Mouse (Mus musculus) liver, adult 2 months (tissue): ENCODE data around the gene Snx17. TPM values are rescaled to one million over a fixed set of nuclear protein-coding genes. Genes with fewer than 3 reads are reported as not detected.

ENCODE experiments used
- DNase-seq: peaks from one replicate; pipeline ENCODE4 v3.0.0-alpha.2; 2011; ENCODE audit warnings: low read depth, low spot score; ENCODE audit errors: extremely low read depth
- H3K27ac ChIP-seq: fragments of 200-500 bp; replicated peaks from 2 replicates; pipeline ENCODE4 v1.5.1; 2012; ENCODE audit warnings: low read depth, mild to moderate bottlenecking, control low read depth, inconsistent platforms, low read length; ENCODE audit not compliant: insufficient read depth
- H3K27me3 ChIP-seq: fragments of 200-500 bp; 2 replicates; pipeline ENCODE4 v1.6.1; 2012; ENCODE audit warnings: mild to moderate bottlenecking, moderate library complexity, low read length, inconsistent platforms; ENCODE audit not compliant: control insufficient read depth, insufficient read depth
- H3K36me3 ChIP-seq: fragments of 200-500 bp; 2 replicates; pipeline ENCODE4 v1.6.1; 2012; ENCODE audit warnings: low read length, inconsistent platforms; ENCODE audit not compliant: control insufficient read depth, insufficient read depth
- H3K4me1 ChIP-seq: fragments of 200-500 bp; 2 replicates; pipeline ENCODE4 v1.6.1; 2011; ENCODE audit warnings: low read length; ENCODE audit not compliant: control insufficient read depth, insufficient read depth
- H3K4me3 ChIP-seq: fragments of 200-500 bp; 2 replicates; pipeline ENCODE4 v1.5.1; 2011; ENCODE audit warnings: low read depth, mild to moderate bottlenecking, control low read depth, low read length, moderate library complexity; ENCODE audit not compliant: insufficient read depth
- H3K79me2 ChIP-seq: fragments of 200-500 bp; 2 replicates; pipeline ENCODE4 v1.6.1; 2012; ENCODE audit warnings: inconsistent platforms, mild to moderate bottlenecking, low read length, moderate library complexity; ENCODE audit not compliant: control insufficient read depth, insufficient read depth
- H3K9ac ChIP-seq: fragments of 200-500 bp; 2 replicates; pipeline ENCODE4 v1.6.1; 2012; ENCODE audit warnings: low read depth, mild to moderate bottlenecking, control low read depth, inconsistent platforms, low read length
- CTCF ChIP-seq: fragments of 200-500 bp; IDR thresholded peaks from 2 replicates; pipeline ENCODE4 v1.5.1; 2011; ENCODE audit warnings: low read depth, low read length, control low read depth
- POLR2A ChIP-seq: fragments of 200-500 bp; IDR thresholded peaks from 2 replicates; pipeline ENCODE4 v1.6.1; 2011; ENCODE audit warnings: low read length, control low read depth; ENCODE audit not compliant: insufficient read depth; ENCODE audit errors: extremely low read depth
- WGBS: fragments of 180-500 bp; shearing (Covaris S2); methylation state at CpG from one replicate; pipeline ENCODE4 v1.1.7; 2018; 5-methylcytosine and 5-hydroxymethylcytosine counted together
- polyA plus RNA-seq: library from polyadenylated mRNA; depleted of rRNA; stranded (reverse); fragments of >200 nt; gene quantifications from 2 replicates; pipeline ENCODE4 v1.2.3, GENCODE M21; 2012; rRNA removed
- total RNA-seq: library from RNA; depleted of rRNA; stranded (reverse); fragments of >200 nt; gene quantifications from 2 replicates; pipeline ENCODE4 v1.2.3, GENCODE M21; 2014; rRNA removed

The Snx17 gene
- total and polyA plus RNA-seq, 2 experiments, result 13.3 to 22.5 TPM

- TF ChIP-seq POLR2A (no peak), CTCF (no peak)
- Histone ChIP-seq H3K27me3 (no peaks in the 10 kb centered on the region), H3K4me1 (peaks cover 10% of the 10 kb centered on the region), H3K36me3 (no peaks in the 10 kb centered on the region), H3K27ac (no peak overlapping the region), H3K4me3 (no peak overlapping the region), H3K9ac (no peak overlapping the region), H3K79me2 (peaks cover 4% of the 10 kb centered on the region; the same call in 1 of the 2 replicates)
- DNase-seq, result no peak
- WGBS, result 97% methylated on average over 9 of the region's 9 CpGs
These were observed 29.7 kb downstream of the Snx17 start for GRCm38 (mm10) chr5:31222696-31223095.

- DNase-seq, result no peak
- 74% methylated on average over 1 of the region's 1 CpGs for WGBS
- Histone ChIP-seq H3K9ac (no peak overlapping the region), H3K36me3 (no peaks in the 10 kb centered on the region), H3K4me1 (no peaks in the 10 kb centered on the region), H3K79me2 (no peaks in the 10 kb centered on the region), H3K27me3 (no peaks in the 10 kb centered on the region), H3K27ac (no peak overlapping the region), H3K4me3 (no peak overlapping the region)
- no peak for TF ChIP-seq POLR2A
- no peak for TF ChIP-seq CTCF
These were observed 33.6 kb downstream of the Snx17 start for GRCm38 (mm10) chr5:31226641-31227040.

- TF ChIP-seq POLR2A (peak; percentile 79), CTCF (no peak)
- H3K79me2 ChIP-seq, result peaks cover 4% of the 10 kb centered on the region; the same call in 1 of the 2 replicates
These were observed 47.9 kb downstream of the Snx17 start, which contains the start of the genes Nrbp1 and Gm9970 for GRCm38 (mm10) chr5:31240637-31241521. TSS of gene Nrbp1 (plus strand) at chr5:31240864. TSS of gene Gm9970 (minus strand) at chr5:31241232.

GRCm38 (mm10) chr5:31241522-31242034 lies 48.6 kb downstream of the Snx17 start:
- 0% methylated on average over 13 of the region's 13 CpGs for WGBS
- TF ChIP-seq CTCF (no peak), POLR2A (no peak)
- Histone ChIP-seq H3K4me3 (peak overlapping the region; percentile 48), H3K4me1 (peaks cover 4% of the 10 kb centered on the region), H3K27ac (peak overlapping the region; percentile 29; the same call in 1 of the 2 replicates), H3K36me3 (peaks cover 25% of the 10 kb centered on the region), H3K27me3 (no peaks in the 10 kb centered on the region), H3K79me2 (peaks cover 4% of the 10 kb centered on the region; the same call in 1 of the 2 replicates), H3K9ac (peak overlapping the region; percentile 10)
- peak; percentile 14 for DNase-seq

More at GRCm38 (mm10) chr5:31240637-31241521, 47.9 kb downstream of the Snx17 start, which contains the start of the genes Nrbp1 and Gm9970:
- peak; percentile 77 for DNase-seq
- H3K27ac ChIP-seq, result peak within 1 kb of the TSS; percentile 95
- WGBS, result 1% methylated on average over 100 of the region's 103 CpGs
- peaks cover 4% of the 10 kb centered on the region for H3K4me1 ChIP-seq
- H3K27me3 ChIP-seq, result no peaks in the 10 kb centered on the region
- H3K4me3 ChIP-seq, result peak within 1 kb of the TSS; percentile 99
- peaks cover 20% of the 10 kb centered on the region for H3K36me3 ChIP-seq
- peak within 1 kb of the TSS; percentile 97 for H3K9ac ChIP-seq

GRCm38 (mm10) chr5:31242191-31242590 lies 49.2 kb downstream of the Snx17 start:
- no peak overlapping the region for H3K4me3 ChIP-seq
- H3K27ac ChIP-seq, result no peak overlapping the region
- H3K79me2 ChIP-seq, result peaks cover 4% of the 10 kb centered on the region; the same call in 1 of the 2 replicates
- no peak for DNase-seq
- peaks cover 4% of the 10 kb centered on the region for H3K4me1 ChIP-seq
- H3K27me3 ChIP-seq, result no peaks in the 10 kb centered on the region
- WGBS, result 18% methylated on average over 10 of the region's 10 CpGs
- H3K9ac ChIP-seq, result no peak overlapping the region; the same call in 1 of the 2 replicates
- peaks cover 31% of the 10 kb centered on the region for H3K36me3 ChIP-seq
- TF ChIP-seq POLR2A, result no peak
- no peak for TF ChIP-seq CTCF

Other genes with a start within 250 kb of the Snx17 start
- gene Cgref1, start 247.6 kb upstream of the Snx17 start, total RNA-seq, result 0.60 and 0.74 TPM in 2 replicates
- gene Cgref1, start 247.6 kb upstream of the Snx17 start, polyA plus RNA-seq, result 0.28 and 0.34 TPM in 2 replicates
- gene Preb, start 232.9 kb upstream of the Snx17 start, total RNA-seq, result 62.0 and 91.0 TPM in 2 replicates
- gene Preb, start 232.9 kb upstream of the Snx17 start, polyA plus RNA-seq, result 279 and 433 TPM in 2 replicates
- gene Tcf23, start 224.6 kb upstream of the Snx17 start, total RNA-seq, result under 0.01 and 0.07 TPM in 2 replicates
- 0.06 TPM in 1 of 2 replicates, not detected in the other for gene Tcf23, start 224.6 kb upstream of the Snx17 start, polyA plus RNA-seq
- gene Atraid, start 144.9 kb upstream of the Snx17 start, total RNA-seq, result 172 and 185 TPM in 2 replicates
- gene Atraid, start 144.9 kb upstream of the Snx17 start, polyA plus RNA-seq, result 160 TPM in 2 replicates
- gene Slc5a6, start 144.3 kb upstream of the Snx17 start, total RNA-seq, result 6.1 and 6.7 TPM in 2 replicates
- gene Slc5a6, start 144.3 kb upstream of the Snx17 start, polyA plus RNA-seq, result 15.5 and 16.2 TPM in 2 replicates
- 10.7 and 11.8 TPM in 2 replicates for gene Cad, start 138.4 kb upstream of the Snx17 start, total RNA-seq
- gene Cad, start 138.4 kb upstream of the Snx17 start, polyA plus RNA-seq, result 8.4 and 12.7 TPM in 2 replicates
- gene Dnajc5g, start 86.9 kb upstream of the Snx17 start, total RNA-seq, result not detected in 2 replicates
- not detected in 2 replicates for gene Dnajc5g, start 86.9 kb upstream of the Snx17 start, polyA plus RNA-seq
- 0.37 and 0.60 TPM in 2 replicates for gene Slc30a3, start 85.0 kb upstream of the Snx17 start, total RNA-seq
- gene Slc30a3, start 85.0 kb upstream of the Snx17 start, polyA plus RNA-seq, result 0.37 and 0.97 TPM in 2 replicates
- 0.28 TPM in 1 of 2 replicates, not detected in the other for gene Trim54, start 76.5 kb upstream of the Snx17 start, total RNA-seq
- gene Trim54, start 76.5 kb upstream of the Snx17 start, polyA plus RNA-seq, result not detected in 2 replicates
- gene Ucn, start 54.4 kb upstream of the Snx17 start, total RNA-seq, result not detected in 2 replicates
- not detected in 2 replicates for gene Ucn, start 54.4 kb upstream of the Snx17 start, polyA plus RNA-seq
- 49.0 and 58.8 TPM in 2 replicates for gene Mpv17, start 39.0 kb upstream of the Snx17 start, total RNA-seq
- gene Mpv17, start 39.0 kb upstream of the Snx17 start, polyA plus RNA-seq, result 88.8 and 92.3 TPM in 2 replicates
- 1.0 and 2.6 TPM in 2 replicates for gene Gm29609, start 13.3 kb upstream of the Snx17 start, total RNA-seq
- 2.3 and 2.8 TPM in 2 replicates for gene Gm29609, start 13.3 kb upstream of the Snx17 start, polyA plus RNA-seq
- 10.9 and 17.5 TPM in 2 replicates for gene Gtf3c2, start 13.1 kb upstream of the Snx17 start, total RNA-seq
- gene Gtf3c2, start 13.1 kb upstream of the Snx17 start, polyA plus RNA-seq, result 21.0 and 33.0 TPM in 2 replicates
- 18.5 and 18.7 TPM in 2 replicates for gene Eif2b4, start 203 bp downstream of the Snx17 start, total RNA-seq
- 47.2 and 51.0 TPM in 2 replicates for gene Eif2b4, start 203 bp downstream of the Snx17 start, polyA plus RNA-seq
- gene Zfp513, start 9.1 kb downstream of the Snx17 start, total RNA-seq, result 3.1 and 4.2 TPM in 2 replicates
- gene Zfp513, start 9.1 kb downstream of the Snx17 start, polyA plus RNA-seq, result 17.6 and 27.6 TPM in 2 replicates
- gene Ppm1g, start 27.5 kb downstream of the Snx17 start, total RNA-seq, result 19.7 and 23.5 TPM in 2 replicates
- 31.6 and 32.3 TPM in 2 replicates for gene Ppm1g, start 27.5 kb downstream of the Snx17 start, polyA plus RNA-seq
- gene Nrbp1, start 47.6 kb downstream of the Snx17 start, total RNA-seq, result 43.8 and 51.5 TPM in 2 replicates
- gene Nrbp1, start 47.6 kb downstream of the Snx17 start, polyA plus RNA-seq, result 97.8 and 112 TPM in 2 replicates
- gene Gm9970, start 48.0 kb downstream of the Snx17 start, total RNA-seq, result not detected in 2 replicates
- not detected in 2 replicates for gene Gm9970, start 48.0 kb downstream of the Snx17 start, polyA plus RNA-seq
- 1.7 and 2.1 TPM in 2 replicates for gene Krtcap3, start 58.5 kb downstream of the Snx17 start, total RNA-seq
- gene Krtcap3, start 58.5 kb downstream of the Snx17 start, polyA plus RNA-seq, result 4.3 and 8.3 TPM in 2 replicates
- gene Ift172, start 97.9 kb downstream of the Snx17 start, total RNA-seq, result 17.8 and 20.1 TPM in 2 replicates
- 11.0 and 11.7 TPM in 2 replicates for gene Ift172, start 97.9 kb downstream of the Snx17 start, polyA plus RNA-seq
- 30.6 and 34.8 TPM in 2 replicates for gene Fndc4, start 102.9 kb downstream of the Snx17 start, total RNA-seq
- gene Fndc4, start 102.9 kb downstream of the Snx17 start, polyA plus RNA-seq, result 90.7 and 97.7 TPM in 2 replicates
- 113 and 114 TPM in 2 replicates for gene Gckr, start 104.2 kb downstream of the Snx17 start, total RNA-seq
- 199 and 282 TPM in 2 replicates for gene Gckr, start 104.2 kb downstream of the Snx17 start, polyA plus RNA-seq